Mouse (Mus musculus): ENCODE measurements around the gene Atp1b4.
"Not testable (repeated sequence)": the region's sequence is repeated elsewhere in the genome, so short reads cannot be mapped to it uniquely, and the experiment has no call there.

Atp1b4 gene

DNA sequence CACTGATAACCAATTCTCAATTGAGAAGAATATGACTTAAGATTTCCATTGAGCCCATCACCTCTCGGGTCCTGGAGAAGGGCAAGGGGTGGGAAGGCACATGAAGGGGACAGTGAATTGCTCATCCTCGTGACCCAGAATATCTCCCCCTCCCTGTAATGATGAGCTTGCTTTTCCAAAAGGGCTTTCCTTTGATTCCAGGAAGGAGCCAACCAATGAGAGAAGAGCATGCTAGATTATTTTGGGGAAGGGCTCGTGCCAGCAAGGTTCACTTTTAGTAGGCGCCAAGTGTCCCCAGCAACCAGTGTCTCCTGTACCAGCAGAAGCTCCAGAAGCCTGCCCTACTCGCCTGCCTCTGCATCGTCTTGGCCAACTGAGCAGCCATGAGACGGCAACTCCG lies at the start of gene Atp1b4:
TSS of gene Atp1b4 (plus strand) at position 301 of the 400 bp plus-strand sequence.
- ATAC-seq (ENCODE audit: low TSS enrichment): no peak

DNA sequence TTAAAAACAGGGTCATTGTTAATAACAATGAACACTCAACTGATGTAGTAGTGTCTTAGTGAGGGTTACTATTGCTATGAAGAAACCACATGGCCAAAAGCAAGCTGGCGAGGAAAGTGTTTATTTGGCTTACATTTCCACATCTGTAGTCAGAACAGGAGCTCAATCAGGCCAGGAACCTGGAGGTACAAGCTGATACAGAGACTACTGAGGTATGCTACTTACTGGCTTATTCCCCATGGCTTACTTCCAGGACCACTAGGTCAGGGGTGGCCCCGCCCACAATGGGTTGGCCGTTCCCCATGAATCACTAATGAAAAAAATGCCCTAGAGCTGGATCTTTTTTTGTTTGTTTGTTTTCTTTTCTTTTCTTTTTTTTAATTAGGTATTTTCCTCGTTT lies 7.4 kb upstream of the Atp1b4 start:
- ATAC-seq (ENCODE audit: low TSS enrichment): no peak

DNA sequence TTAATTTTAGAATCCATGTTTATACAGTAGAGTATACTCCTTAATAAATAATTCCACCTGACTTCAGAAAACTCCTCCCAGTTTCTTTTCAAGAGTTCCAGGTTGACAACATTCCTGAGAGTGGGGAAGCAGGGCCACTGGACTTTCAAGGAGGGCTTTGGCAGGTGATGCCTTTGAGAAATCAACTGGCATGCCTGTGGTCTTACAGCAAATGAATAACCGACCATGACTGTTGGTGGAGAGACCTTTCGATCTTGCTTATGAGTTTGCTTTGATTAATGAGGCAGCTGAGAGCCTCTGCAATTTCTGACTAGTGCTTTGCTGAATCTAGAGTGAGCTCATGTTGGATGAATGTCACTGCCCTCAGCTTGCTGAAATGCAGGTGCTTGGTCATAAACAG lies 4.9 kb upstream of the Atp1b4 start:
- ATAC-seq (ENCODE audit: low TSS enrichment): no peak

DNA sequence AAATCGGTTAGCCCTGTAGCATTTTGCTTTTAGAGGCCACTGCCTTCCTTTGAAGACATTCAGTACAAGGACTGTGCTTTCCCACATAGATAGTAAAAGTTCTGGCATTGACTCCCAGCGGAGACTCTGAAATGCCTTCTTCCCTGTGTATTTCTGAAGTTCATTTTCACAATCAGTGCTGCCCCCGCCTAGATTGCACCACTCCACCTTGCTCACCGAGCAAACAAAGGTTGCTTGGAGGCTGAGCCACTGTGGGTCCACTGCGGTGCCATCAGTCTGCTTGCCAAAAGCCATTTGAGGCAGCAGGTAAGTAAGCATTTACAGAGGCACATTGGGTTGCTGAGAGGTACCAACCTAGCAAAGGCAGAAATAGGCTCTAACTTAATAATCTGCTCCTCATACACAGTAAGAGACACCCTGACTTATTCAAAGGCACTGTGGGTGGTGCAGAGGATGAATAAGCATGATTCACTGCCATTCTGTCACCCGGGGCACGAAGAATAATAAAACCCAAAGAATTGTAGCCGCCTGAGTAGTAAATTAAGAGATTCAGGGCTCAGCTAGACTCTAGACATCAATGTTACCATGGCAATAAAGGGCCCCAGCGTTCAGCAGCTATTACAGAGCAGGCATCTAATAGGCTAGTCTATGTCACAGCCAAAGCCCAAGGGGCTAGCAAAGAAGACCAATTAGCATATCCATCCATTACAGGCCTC lies 2.9 kb upstream of the Atp1b4 start:
- no peak for ATAC-seq (ENCODE audit: low TSS enrichment)

DNA sequence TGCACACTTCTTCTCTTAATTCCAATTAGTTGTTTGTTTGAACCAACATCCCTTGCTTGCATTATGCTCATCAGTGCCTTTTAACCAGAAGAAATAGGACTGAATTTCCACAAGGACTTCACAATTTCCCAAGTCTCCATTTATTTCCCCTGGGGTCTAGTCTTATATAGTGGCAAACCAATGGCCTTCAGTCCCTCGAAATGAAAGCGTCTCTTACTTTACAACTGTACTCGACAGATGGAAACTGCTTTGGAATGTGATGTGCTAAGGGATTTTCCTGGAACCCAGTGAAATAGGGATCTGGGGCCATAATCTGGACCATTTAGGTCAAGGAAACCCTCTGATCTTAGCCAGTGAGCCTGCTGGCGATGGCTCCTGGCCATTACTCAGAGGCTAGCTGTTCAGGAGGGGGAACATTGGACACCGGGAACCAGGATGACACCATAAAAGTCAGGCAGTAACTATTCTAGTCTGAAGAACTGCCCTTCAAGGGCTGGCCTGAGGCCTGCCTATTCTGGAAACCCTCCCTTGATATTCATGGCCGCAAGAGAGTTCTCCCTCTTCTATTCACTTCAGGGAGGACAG lies 2.3 kb upstream of the Atp1b4 start:
- no peak for ATAC-seq (ENCODE audit: low TSS enrichment)

DNA sequence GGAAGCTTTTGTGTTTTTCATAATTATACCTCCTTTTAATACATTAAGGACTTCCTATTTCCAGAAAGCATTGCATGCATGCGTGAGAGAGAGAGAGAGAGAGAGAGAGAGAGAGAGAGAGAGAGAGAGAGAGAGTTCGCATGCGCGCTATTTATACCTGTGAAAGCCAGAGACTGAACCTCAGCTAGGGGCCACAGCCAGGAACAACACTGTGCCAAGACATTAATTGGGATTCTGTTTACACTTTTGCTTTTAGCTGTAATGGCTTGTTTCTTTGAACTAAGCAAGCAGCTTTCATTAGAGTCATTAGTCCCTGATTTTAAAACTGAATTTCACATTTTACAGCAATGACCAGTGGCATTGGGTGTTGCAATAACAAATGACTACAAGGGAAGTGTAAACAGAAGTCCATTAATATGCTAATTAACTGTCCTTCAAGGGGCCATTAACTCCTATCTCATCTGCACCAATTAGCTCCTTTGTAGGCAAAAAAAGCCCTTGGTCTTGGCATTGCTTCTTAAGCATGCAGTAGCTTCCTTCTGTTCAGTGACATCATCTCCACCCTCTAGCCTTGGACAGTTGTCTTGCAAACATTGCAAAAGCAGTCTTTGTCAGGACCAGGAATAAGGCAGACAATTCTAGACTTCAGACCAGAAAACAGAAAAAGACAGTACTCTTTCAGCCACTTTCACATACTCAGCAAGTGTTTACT lies 14.9 kb downstream of the Atp1b4 start:
- no peak for ATAC-seq (ENCODE audit: low TSS enrichment)

DNA sequence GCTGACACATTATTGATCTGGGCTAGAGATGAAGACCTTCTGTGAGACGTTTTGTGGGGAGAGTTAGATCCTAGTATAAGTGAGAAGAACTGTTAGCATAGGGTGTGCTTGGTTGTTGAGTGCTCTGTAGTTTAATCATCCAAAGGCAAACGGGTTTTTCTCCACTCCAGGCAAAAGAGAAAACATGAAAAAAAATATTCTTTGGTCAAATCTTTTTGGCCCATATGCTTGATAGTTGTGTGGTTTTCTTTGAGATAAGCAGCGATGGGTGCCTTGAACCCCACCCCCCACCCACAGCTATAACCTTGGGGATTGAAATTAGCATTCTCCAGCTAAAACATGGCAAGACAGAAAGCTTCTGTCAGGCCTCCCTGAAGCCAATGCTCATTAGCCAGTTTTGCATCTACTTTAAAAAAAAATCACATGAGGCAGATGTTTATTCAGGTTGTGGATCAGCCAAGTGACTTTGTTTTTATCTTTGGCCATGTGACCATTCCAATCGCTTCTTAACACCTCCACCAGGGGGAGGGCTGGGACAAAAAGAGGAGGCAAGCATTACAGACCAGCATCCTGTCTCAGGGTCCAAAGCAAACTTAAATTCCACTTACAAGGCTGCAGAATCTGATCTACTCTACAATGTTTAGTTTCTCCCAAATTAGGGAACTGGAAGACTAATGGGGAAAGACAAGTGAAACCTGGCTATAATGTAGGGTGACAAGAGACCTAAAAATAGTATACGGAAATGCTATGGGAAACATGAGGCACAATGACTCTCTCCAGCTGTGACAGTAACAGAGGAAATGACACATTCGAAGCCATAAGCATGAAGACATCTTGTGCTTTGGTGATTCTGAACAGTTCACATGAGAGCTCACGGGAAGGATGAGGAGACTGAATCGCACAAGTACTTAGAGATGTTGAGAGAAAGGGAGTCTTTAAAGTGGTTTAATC lies 18.6 kb downstream of the Atp1b4 start:
- no peak for ATAC-seq (ENCODE audit: low TSS enrichment)

DNA sequence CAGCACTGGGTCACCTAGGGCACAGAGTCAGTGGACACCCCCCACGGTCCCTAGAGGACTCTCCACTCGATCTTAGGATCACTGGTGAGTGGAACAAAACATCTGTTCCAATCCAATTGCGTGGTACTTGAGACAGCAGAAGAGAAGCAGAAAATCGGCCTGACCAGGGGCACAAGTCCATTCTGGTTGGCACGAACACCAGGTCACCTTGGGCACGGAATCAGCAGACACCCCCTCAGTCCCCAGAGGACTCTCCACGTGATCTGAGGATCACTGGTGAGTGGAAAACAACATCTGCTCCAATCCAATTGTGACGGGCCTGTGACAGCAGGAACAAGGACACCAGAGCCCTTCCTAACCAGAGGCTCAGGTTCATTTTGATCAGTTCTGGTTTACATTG lies 46.0 kb downstream of the Atp1b4 start:
- no peak for ATAC-seq (ENCODE audit: low TSS enrichment)

DNA sequence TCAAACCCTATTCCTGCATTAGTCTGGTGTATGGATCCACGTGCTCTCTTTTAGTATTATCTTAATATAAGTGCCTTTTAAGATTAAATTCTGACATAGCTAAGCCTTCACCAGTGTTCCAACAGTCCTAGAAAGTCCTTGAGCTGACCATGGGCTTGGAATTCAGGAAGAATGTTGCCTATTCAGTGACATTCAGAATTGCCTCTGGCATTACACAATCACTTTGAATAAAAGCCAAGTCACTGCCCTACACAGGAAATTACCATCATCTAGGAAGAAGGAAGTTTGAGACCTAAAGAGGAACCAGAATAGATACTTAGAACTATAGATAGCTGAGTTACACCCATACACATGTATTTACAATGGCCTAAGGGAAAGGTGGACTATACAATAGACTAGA lies 48.6 kb downstream of the Atp1b4 start:
- not testable (repeated sequence) for ATAC-seq (ENCODE audit: low TSS enrichment)

DNA sequence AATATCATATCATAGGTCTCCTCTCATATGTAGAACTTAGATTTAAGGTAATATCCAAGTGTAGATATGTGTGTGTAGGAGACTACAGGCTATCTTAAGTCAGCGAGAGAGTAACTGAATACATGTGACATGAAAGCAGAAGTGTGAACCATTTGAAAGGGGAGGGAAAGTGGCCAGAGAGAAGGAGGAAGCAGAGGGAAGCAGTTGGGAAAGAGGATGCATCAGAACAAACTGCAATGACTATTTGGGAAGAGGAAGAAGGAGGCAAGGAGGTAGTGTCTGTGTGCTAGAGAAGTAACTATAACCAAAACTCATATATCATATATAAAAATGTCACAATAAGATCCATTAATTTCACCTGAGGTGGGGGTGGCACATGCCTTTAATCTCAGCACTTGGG lies 57.2 kb downstream of the Atp1b4 start:
- not testable (repeated sequence) for ATAC-seq (ENCODE audit: low TSS enrichment)

All from frontal cortex, adult (tissue).